Mouse (Mus musculus) gastrocnemius, adult 8-10 months (tissue): ENCODE measurements around the gene Rtn2. TPM values are rescaled to one million over a fixed set of nuclear protein-coding genes. Genes with fewer than 3 reads are reported as not detected.

Experiments
- DNase-seq, 2 experiments: peaks; one replicate each; pipeline ENCODE4 v3.0.0; 2022; ENCODE audit warnings: low spot score in 2 of 2
- total RNA-seq, 4 experiments: library from RNA; stranded (reverse); gene quantifications; 2 replicates each; pipeline ENCODE4 v1.2.4; 2022

Rtn2 gene
- total RNA-seq, 4 experiments from 2014 or later = 1,093 to 1,223 (median 1,133) TPM

DNA sequence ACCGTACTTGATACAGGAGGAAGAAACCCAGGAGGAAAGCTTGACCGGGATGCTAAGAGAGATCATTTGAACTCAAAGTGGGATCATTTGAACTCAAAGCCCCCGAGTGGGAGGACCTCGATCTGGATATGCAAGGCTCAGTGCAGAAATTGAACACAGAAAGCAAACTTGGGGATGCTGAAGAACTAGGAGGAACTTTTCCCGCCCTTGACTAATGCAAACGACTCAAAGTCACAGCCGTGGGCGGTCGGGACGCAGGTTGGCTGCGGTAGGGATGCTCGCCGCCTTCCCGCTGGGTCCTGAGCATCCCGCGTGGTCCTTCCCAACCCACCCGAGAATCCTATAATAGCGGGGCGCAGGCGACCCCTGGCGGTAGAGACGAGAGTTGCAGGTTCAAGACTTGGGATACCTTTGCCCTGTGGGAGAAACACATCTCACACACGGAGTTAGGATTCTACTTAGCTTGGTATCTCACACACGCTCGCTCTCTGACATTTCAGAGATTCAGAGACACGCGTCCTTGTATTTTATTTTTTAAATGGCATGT lies 60.1 kb downstream of the Rtn2 start:
- DNase-seq = peak; percentile 83 to 85

DNA sequence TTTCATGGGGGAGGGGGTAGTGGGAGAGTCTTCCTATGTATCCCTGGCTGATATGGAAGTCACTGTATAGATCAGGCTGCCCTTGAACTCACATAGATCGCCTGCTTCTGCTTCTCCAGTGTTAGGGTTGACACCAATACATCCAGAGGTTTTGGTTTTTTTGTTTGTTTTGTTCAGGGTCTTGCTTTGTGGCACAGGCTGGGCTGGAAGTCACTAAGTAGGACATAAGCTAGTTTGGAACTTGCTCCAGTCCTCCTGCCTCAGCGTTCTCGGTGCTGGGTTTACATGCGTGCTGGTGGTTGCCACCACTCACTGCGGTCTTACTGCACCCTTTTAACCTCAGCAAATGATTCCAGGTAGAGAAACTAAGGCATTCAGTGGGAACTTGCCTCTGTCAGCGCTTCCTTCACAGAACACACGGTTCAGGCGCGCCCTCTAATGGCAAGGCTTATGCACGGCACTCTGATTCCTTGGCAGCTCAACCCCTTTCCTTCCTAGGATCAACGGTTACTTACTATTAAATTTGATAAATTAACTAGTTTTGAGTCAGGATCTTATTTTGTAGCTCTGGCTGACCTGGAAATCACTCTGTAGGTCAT lies 60.9 kb downstream of the Rtn2 start:
- DNase-seq = peak; percentile 53 to 59

DNA sequence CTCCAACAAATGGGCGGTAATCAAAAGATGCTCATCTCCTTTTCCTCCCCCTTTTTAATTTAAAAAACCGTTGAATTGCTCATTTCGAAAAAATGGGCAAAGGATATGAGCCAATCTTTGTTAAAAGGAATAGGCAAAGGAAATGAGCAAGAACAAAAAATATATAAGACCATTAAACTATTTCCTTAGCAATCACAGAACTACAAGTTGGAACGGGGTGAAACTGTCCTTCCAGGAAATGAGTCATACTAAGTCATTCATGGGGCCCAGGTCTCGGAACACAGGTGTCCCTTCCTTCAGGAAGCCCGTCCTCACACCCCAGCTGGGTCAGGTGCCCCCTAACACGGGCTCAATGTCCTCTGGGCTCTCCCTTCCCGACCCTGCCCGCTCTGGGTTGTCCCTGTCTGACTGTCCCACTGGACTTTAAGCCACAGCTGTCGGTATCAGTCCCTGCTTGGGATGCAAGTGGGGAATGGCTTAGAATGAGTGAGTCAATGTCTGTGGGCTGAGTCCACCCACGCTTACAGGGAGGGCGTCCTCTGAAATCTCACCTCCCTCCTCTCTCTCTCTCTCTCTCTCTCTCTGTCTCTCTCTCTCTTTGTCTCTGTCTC lies 61.9 kb downstream of the Rtn2 start, which contains the start of gene Ercc1:
Gene Ercc1, plus strand, starts transcription at position 542 of the 611 bp plus-strand sequence.
- DNase-seq = no peak

DNA sequence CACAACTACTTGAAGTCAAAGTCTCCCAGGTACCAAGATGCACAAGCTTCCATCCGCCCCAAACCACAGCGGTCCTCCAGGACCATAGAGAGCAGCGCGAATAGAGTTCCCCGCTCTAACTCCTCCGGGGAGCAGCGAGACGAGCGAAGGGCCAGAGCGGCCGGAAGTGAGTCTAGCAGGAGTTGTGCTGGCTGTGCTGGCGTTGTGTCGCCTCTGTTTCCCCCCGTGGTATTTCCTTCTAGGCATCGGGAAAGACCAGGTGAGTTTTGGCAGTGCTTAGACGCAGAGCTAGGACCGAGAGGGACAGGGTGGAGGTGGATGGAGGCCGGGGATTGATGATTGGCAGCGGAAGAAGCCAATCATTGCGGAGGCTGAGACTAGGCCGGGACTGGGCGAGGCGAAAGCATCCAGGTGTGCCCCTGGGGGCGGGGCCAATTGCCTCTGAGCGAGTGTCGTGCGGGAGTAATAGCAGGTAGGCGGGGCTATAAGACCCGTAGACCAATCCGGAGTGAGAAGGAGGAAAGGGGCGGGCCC lies 62.6 kb downstream of the Rtn2 start:
- DNase-seq = peak; percentile 90 to 94

Other genes starting within 250 kb of the Rtn2 start
- gene Rsph6a, start 227.9 kb upstream of the Rtn2 start, total RNA-seq = not detected
- 10 to 100 TPM; 34.9 to 41.8 (median 39.9) TPM for gene Dmwd, start 206.4 kb upstream of the Rtn2 start, total RNA-seq
- gene Dmpk, start 198.8 kb upstream of the Rtn2 start, total RNA-seq = 100 to 1,000 TPM; 235 to 255 (median 240) TPM
- gene Six5, start 188.0 kb upstream of the Rtn2 start, total RNA-seq = 1 to 10 TPM; 1.5 to 2.0 (median 1.7) TPM
- gene Gm4969, start 164.3 kb upstream of the Rtn2 start, total RNA-seq = not detected
- 1 to 10 TPM; 2.2 to 2.9 (median 2.3) TPM for gene Fbxo46, start 162.8 kb upstream of the Rtn2 start, total RNA-seq
- gene Qpctl, start 133.3 kb upstream of the Rtn2 start, total RNA-seq = 1 to 10 TPM; 1.6 to 2.3 (median 1.9) TPM
- 10 to 100 TPM; 50.6 to 59.4 (median 57.3) TPM for gene Snrpd2, start 132.9 kb upstream of the Rtn2 start, total RNA-seq
- gene Gipr, start 116.5 kb upstream of the Rtn2 start, total RNA-seq = under 1 TPM in 1 of 4 experiments, not detected in 3; 0.13 TPM
- 10 to 100 TPM; 10.9 to 15.9 (median 12.9) TPM for gene Eml2, start 106.2 kb upstream of the Rtn2 start, total RNA-seq
- 1 to 10 TPM in 3 of 4 experiments, under 1 TPM in 1; 0.72 to 1.7 (median 1.2) TPM for gene Gpr4, start 70.1 kb upstream of the Rtn2 start, total RNA-seq
- gene Opa3, start 54.3 kb upstream of the Rtn2 start, total RNA-seq = 10 to 100 TPM; 36.1 to 52.8 (median 43.3) TPM
- gene Vasp, start 10.8 kb upstream of the Rtn2 start, total RNA-seq = 10 to 100 TPM in 3 of 4 experiments, 1 to 10 TPM in 1; 7.1 to 19.7 (median 15.0) TPM
- under 1 TPM in 2 of 4 experiments, not detected in 2; 0.40 to 0.80 TPM for gene Ppm1n, start 2.6 kb upstream of the Rtn2 start, total RNA-seq
- gene Fosb, start 27.4 kb downstream of the Rtn2 start, total RNA-seq = under 1 TPM; 0.16 to 0.86 (median 0.30) TPM
- gene Ercc1, start 62.2 kb downstream of the Rtn2 start, total RNA-seq = 10 to 100 TPM; 27.1 to 33.7 (median 28.7) TPM
- 10 to 100 TPM in 3 of 4 experiments, 1 to 10 TPM in 1; 8.9 to 13.9 (median 11.2) TPM for gene Cd3eap, start 76.9 kb downstream of the Rtn2 start, total RNA-seq
- 1 to 10 TPM; 2.8 to 6.3 (median 4.1) TPM for gene Ppp1r13l, start 77.1 kb downstream of the Rtn2 start, total RNA-seq
- 10 to 100 TPM in 2 of 4 experiments, 1 to 10 TPM in 2; 7.5 to 14.9 (median 10.4) TPM for gene Ercc2, start 99.4 kb downstream of the Rtn2 start, total RNA-seq
- gene Klc3, start 121.5 kb downstream of the Rtn2 start, total RNA-seq = under 1 TPM in 3 of 4 experiments, not detected in 1; 0.21 to 0.40 (median 0.24) TPM
- over 10,000 TPM; 38,224 to 44,934 (median 40,442) TPM for gene Ckm, start 122.2 kb downstream of the Rtn2 start, total RNA-seq
- gene Mark4, start 176.2 kb downstream of the Rtn2 start, total RNA-seq = 10 to 100 TPM; 18.0 to 20.0 (median 19.8) TPM
- under 1 TPM; 0.27 to 0.80 (median 0.35) TPM for gene Exoc3l2, start 180.7 kb downstream of the Rtn2 start, total RNA-seq
- gene Bloc1s3, start 225.7 kb downstream of the Rtn2 start, total RNA-seq = 1 to 10 TPM; 2.1 to 2.7 (median 2.3) TPM
- gene Trappc6a, start 225.8 kb downstream of the Rtn2 start, total RNA-seq = 10 to 100 TPM in 1 of 4 experiments, 1 to 10 TPM in 3; 7.6 to 10.2 (median 8.8) TPM
- not detected for gene Nkpd1, start 235.2 kb downstream of the Rtn2 start, total RNA-seq